8 mouse cellular contexts compared by ENCODE assay signal in genomic region chr19:6428501-6429200, GRCm38 (mm10). TPM values are rescaled to one million over a fixed set of nuclear protein-coding genes. Genes with fewer than 3 reads are reported as not detected.
DNase-seq lines count a peak whose midpoint lies in the region; ATAC-seq lines count a peak whose summit lies in the region.

No protein-coding gene starts in this region.

- no peak overlapping the region for H3K9ac ChIP-seq in heart, embryonic 14.5 days (ENCODE audit: low read length)
- no peak overlapping the region for H3K9ac ChIP-seq in intestine, embryonic 14.5 days (ENCODE audit: low read length)
- peak overlapping the region; percentile 49 for H3K9ac ChIP-seq in midbrain, embryonic 16.5 days (ENCODE audit: low read depth, low read length)

- H3K4me3 ChIP-seq in heart, embryonic 14.5 days (ENCODE audit: control insufficient read depth in 1 of 2, insufficient read depth in 1 of 2, low read depth in 1 of 2, low read length in 2 of 2) = peak overlapping the region; percentile 9 to 21; a peak in 3 of 4 replicates
- peak overlapping the region; percentile 32 for H3K4me3 ChIP-seq in intestine, embryonic 14.5 days (ENCODE audit: low read depth, low read length)
- H3K4me3 ChIP-seq in midbrain, embryonic 16.5 days (ENCODE audit: low read depth, low read length) = peak overlapping the region; percentile 22

- no peaks in the 10 kb centered on the region for H3K36me3 ChIP-seq in heart, embryonic 14.5 days (ENCODE audit: control insufficient read depth, insufficient read depth, low read length)
- no peaks in the 10 kb centered on the region for H3K36me3 ChIP-seq in intestine, embryonic 14.5 days (ENCODE audit: control insufficient read depth, insufficient read depth, low read length)
- no peaks in the 10 kb centered on the region; the same call in 1 of the 2 replicates for H3K36me3 ChIP-seq in midbrain, embryonic 16.5 days (ENCODE audit: control insufficient read depth, insufficient read depth, low read length)

- H3K9me3 ChIP-seq in heart, embryonic 14.5 days (ENCODE audit: control insufficient read depth, low read length) = no peaks in the 10 kb centered on the region
- no peaks in the 10 kb centered on the region for H3K9me3 ChIP-seq in intestine, embryonic 14.5 days (ENCODE audit: control insufficient read depth, low read length)
- H3K9me3 ChIP-seq in midbrain, embryonic 16.5 days (replicated peaks; ENCODE audit: control insufficient read depth, low read length, poor library complexity, severe bottlenecking) = no peaks in the 10 kb centered on the region

- peaks cover 0 to 15% of the 10 kb centered on the region in 2 experiments; a peak in 3 of 4 replicates for H3K4me1 ChIP-seq in heart, embryonic 14.5 days (ENCODE audit: control insufficient read depth in 2 of 2, insufficient read depth in 2 of 2, low read length in 2 of 2)
- peaks cover 14% of the 10 kb centered on the region for H3K4me1 ChIP-seq in intestine, embryonic 14.5 days (replicated peaks; ENCODE audit: control insufficient read depth, insufficient read depth, low read length)
- H3K4me1 ChIP-seq in midbrain, embryonic 16.5 days (ENCODE audit: control insufficient read depth, insufficient read depth, low read length) = peaks cover 76% of the 10 kb centered on the region

- H3K4me2 ChIP-seq in heart, embryonic 14.5 days (ENCODE audit: low read length) = peak overlapping the region; percentile 55
- H3K4me2 ChIP-seq in intestine, embryonic 14.5 days (ENCODE audit: low read length) = peak overlapping the region; percentile 48
- H3K4me2 ChIP-seq in midbrain, embryonic 16.5 days (ENCODE audit: low read length) = peak overlapping the region; percentile 44

- ATAC-seq in heart, embryonic 14.5 days (ENCODE audit: insufficient number of reproducible peaks, insufficient read depth, low FRiP score, low read depth) = no peak
- ATAC-seq in intestine, embryonic 14.5 days (replicated peaks; ENCODE audit: low FRiP score, low TSS enrichment, low read depth) = no peak; the same call in 1 of the 2 replicates
- 0 out of 2 replicates have a peak, but pooled peaks have one; percentile 23 for ATAC-seq in midbrain, embryonic 16.5 days

- H3K27me3 ChIP-seq in heart, embryonic 14.5 days (ENCODE audit: control insufficient read depth, insufficient read depth, low read length) = peaks cover 79% of the 10 kb centered on the region
- H3K27me3 ChIP-seq in intestine, embryonic 14.5 days (replicated peaks; ENCODE audit: control insufficient read depth, insufficient read depth, low read length) = peaks cover 64% of the 10 kb centered on the region
- no peaks in the 10 kb centered on the region for H3K27me3 ChIP-seq in midbrain, embryonic 16.5 days (ENCODE audit: control insufficient read depth, insufficient read depth, low read depth, low read length)

- intact Hi-C loops in left cerebral cortex, postnatal 4 days (cut with DNase I) = no loop called here

- no peak overlapping the region for H3K27ac ChIP-seq in heart, embryonic 14.5 days (replicated peaks in 1 of 2; ENCODE audit: control insufficient read depth in 1 of 2, insufficient read depth in 1 of 2, low read depth in 2 of 2, low read length in 2 of 2)
- H3K27ac ChIP-seq in intestine, embryonic 14.5 days (ENCODE audit: low read depth) = no peak overlapping the region
- no peak overlapping the region for H3K27ac ChIP-seq in midbrain, embryonic 16.5 days (ENCODE audit: low read length)

- WGBS in heart, embryonic 14.5 days = under 1% methylated on average over 60 of the region's 60 CpGs
- under 1% methylated on average over 60 of the region's 60 CpGs for WGBS in intestine, embryonic 14.5 days
- WGBS in midbrain, embryonic 16.5 days = 3% methylated on average over 60 of the region's 60 CpGs

- no peak for DNase-seq in heart, adult 9 months (ENCODE audit: low spot score in 2 of 2)
- peak; percentile 80 for DNase-seq in embryo, embryonic 10 days (ENCODE audit: low spot score)
- DNase-seq in intestine, embryonic 14.5 days (ENCODE audit: low spot score) = peak; percentile 67
- DNase-seq in thymus, postnatal 36 days = peak; percentile 74 to 76
- DNase-seq in left cerebral cortex, postnatal 4 days = no peak
- DNase-seq in right cerebral cortex, postnatal 36 days (ENCODE audit: low spot score in 2 of 2) = no peak

RNA-seq across cellular contexts. Expression of gene Nrxn2, which starts 10.1 kb away (rescaled TPM):
- 0.12 and 0.66 TPM in 2 replicates for polyA plus RNA-seq in heart, embryonic 14.5 days (2014; fragmentation: Nextera tagmentation; extraction: Ambion mirVana)
- polyA plus RNA-seq in intestine, embryonic 14.5 days (2014; fragmentation: Nextera tagmentation; extraction: Ambion mirVana) = 1.9 and 2.1 TPM in 2 replicates
- 30.4 and 37.5 TPM in 2 replicates for polyA plus RNA-seq in midbrain, embryonic 16.5 days (2015; fragmentation: Nextera tagmentation; extraction: Ambion mirVana)
- 100 to 1,000 TPM; 695 to 758 TPM for total RNA-seq in left cerebral cortex, postnatal 4 days (2021)

RNA-seq across cellular contexts. Expression of gene Rasgrp2, which starts 29.5 kb away (rescaled TPM):
- 44.8 and 48.9 TPM in 2 replicates for polyA plus RNA-seq in heart, embryonic 14.5 days (2014; fragmentation: Nextera tagmentation; extraction: Ambion mirVana)
- polyA plus RNA-seq in intestine, embryonic 14.5 days (2014; fragmentation: Nextera tagmentation; extraction: Ambion mirVana) = 30.0 and 31.8 TPM in 2 replicates
- polyA plus RNA-seq in midbrain, embryonic 16.5 days (2015; fragmentation: Nextera tagmentation; extraction: Ambion mirVana) = 91.4 and 139 TPM in 2 replicates
- 100 to 1,000 TPM; 225 to 228 TPM for total RNA-seq in left cerebral cortex, postnatal 4 days (2021)

RNA-seq across cellular contexts. Expression of gene Pygm, which starts 44.5 kb away (rescaled TPM):
- polyA plus RNA-seq in heart, embryonic 14.5 days (2014; fragmentation: Nextera tagmentation; extraction: Ambion mirVana) = 225 and 226 TPM in 2 replicates
- 5.9 and 6.2 TPM in 2 replicates for polyA plus RNA-seq in intestine, embryonic 14.5 days (2014; fragmentation: Nextera tagmentation; extraction: Ambion mirVana)
- polyA plus RNA-seq in midbrain, embryonic 16.5 days (2015; fragmentation: Nextera tagmentation; extraction: Ambion mirVana) = 7.3 and 7.5 TPM in 2 replicates
- 1 to 10 TPM; 6.2 to 8.2 TPM for total RNA-seq in left cerebral cortex, postnatal 4 days (2021)

Comparison
In these comparisons a context has a peak if more than half of its experiments do, and no peak if none do; other contexts are left out.
1. DNase-seq: peak in embryo, embryonic 10 days (single experiment), intestine, embryonic 14.5 days (single experiment) and thymus, postnatal 36 days (2 of 2); none in heart, adult 9 months (0 of 2), left cerebral cortex, postnatal 4 days (single experiment) and right cerebral cortex, postnatal 36 days (0 of 2).
2. RNA of gene Nrxn2, which starts 10.1 kb away (polyA plus RNA-seq): 30.4 to 37.5 TPM in midbrain, embryonic 16.5 days; 1.9 to 2.1 TPM in intestine, embryonic 14.5 days and 0.12 to 0.66 TPM in heart, embryonic 14.5 days; every median in the first group is over 10 times any median in the second.
3. RNA of gene Pygm, which starts 44.5 kb away (polyA plus RNA-seq): 225 to 226 TPM in heart, embryonic 14.5 days; 7.3 to 7.5 TPM in midbrain, embryonic 16.5 days and 5.9 to 6.2 TPM in intestine, embryonic 14.5 days; every median in the first group is over 10 times any median in the second.
4. Peak in every context shown above with its lines, with median percentiles within 50 percentile points of each other: H3K4me2 ChIP-seq and H3K4me3 ChIP-seq.